Mouse (Mus musculus) intestine, postnatal 0 days (tissue): ENCODE measurements at regions not wholly inside any gene's neighbourhood (a gene's known extent, or its start where the extent isn't known, plus 50 kb on each side); places are given as distances from the start of the nearest gene placed in this dataset.

Experiments
- ATAC-seq: fragments of 200-750 bp; cut with Nextera tagmentation; 2 replicates; pipeline ENCODE4 v1.8.0; 2017; ENCODE audit warnings: mild to moderate bottlenecking, moderate TSS enrichment, moderate library complexity
- H3K27ac ChIP-seq: fragments of 300-500 bp; sonication (generic); 2 replicates; pipeline ENCODE4 v1.5.1; 2014; ENCODE audit warnings: mild to moderate bottlenecking, low read depth, low read length, moderate library complexity
- H3K27me3 ChIP-seq: fragments of 300-500 bp; sonication (generic); replicated peaks from 2 replicates; pipeline ENCODE4 v1.6.1; 2014; ENCODE audit warnings: low read length, mixed read lengths; ENCODE audit not compliant: control insufficient read depth, insufficient read depth
- H3K36me3 ChIP-seq: fragments of 300-500 bp; sonication (generic); 2 replicates; pipeline ENCODE4 v1.6.1; 2014; ENCODE audit warnings: mild to moderate bottlenecking, moderate library complexity; ENCODE audit not compliant: control insufficient read depth, insufficient read depth
- H3K4me1 ChIP-seq: fragments of 300-500 bp; sonication (generic); replicated peaks from 2 replicates; pipeline ENCODE4 v1.6.1; 2014; ENCODE audit warnings: antibody characterized with exemption, low read length, mixed read lengths; ENCODE audit not compliant: control insufficient read depth, insufficient read depth
- H3K4me2 ChIP-seq: fragments of 300-500 bp; sonication (generic); replicated peaks from 2 replicates; pipeline ENCODE4 v1.6.1; 2014; ENCODE audit warnings: low read depth, mild to moderate bottlenecking, moderate library complexity
- H3K4me3 ChIP-seq: fragments of 300-500 bp; sonication (generic); 2 replicates; pipeline ENCODE4 v1.5.1; 2014; ENCODE audit warnings: low read depth, low read length
- H3K9ac ChIP-seq: fragments of 300-500 bp; sonication (generic); 2 replicates; pipeline ENCODE4 v1.6.1; 2014; ENCODE audit warnings: mild to moderate bottlenecking, low read depth, low read length
- H3K9me3 ChIP-seq: fragments of 300-500 bp; sonication (generic); 2 replicates; pipeline ENCODE4 v1.6.1; 2016; ENCODE audit warnings: mixed run types; ENCODE audit not compliant: control insufficient read depth
- CTCF ChIP-seq: sonication (generic); IDR thresholded peaks from 2 replicates; pipeline ENCODE4 v1.5.1; 2016; ENCODE audit warnings: low read depth, mild to moderate bottlenecking, control low read depth, antibody characterized with exemption, moderate library complexity
- WGBS: fragments of 180-500 bp; shearing (Covaris S2); extraction: QIAGEN DNeasy Blood & Tissue Kit; methylation state at CpG from one replicate; pipeline ENCODE4 v1.1.7; 2014; 5-methylcytosine and 5-hydroxymethylcytosine counted together

DNA sequence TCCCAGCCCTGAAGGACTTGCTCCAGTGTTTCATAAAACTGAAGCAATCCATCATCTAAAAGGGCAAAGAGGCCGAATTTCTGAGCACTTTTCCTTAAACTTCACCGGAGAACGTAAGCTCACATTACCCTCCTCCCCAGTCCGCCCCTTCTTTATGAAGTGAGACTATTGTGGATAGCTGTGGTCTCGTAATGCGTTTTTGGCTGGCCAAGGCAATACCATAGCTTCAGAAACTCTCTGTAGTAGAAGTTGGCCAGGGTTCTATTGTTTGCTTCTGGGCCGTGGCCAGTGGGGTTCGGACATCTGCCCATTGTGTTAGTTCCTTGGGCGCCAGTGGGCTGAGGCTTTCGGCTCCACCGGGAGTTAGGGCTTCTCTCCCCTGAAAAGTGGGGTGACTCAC is 301.7 kb upstream of the Sox9 start:
- H3K4me2 ChIP-seq, result no peak overlapping the region
- no peaks in the 10 kb centered on the region for H3K36me3 ChIP-seq
- no peaks in the 10 kb centered on the region for H3K4me1 ChIP-seq
- no peaks in the 10 kb centered on the region for H3K27me3 ChIP-seq
- H3K27ac ChIP-seq, result no peak overlapping the region
- H3K9me3 ChIP-seq, result no peaks in the 10 kb centered on the region
- no peak overlapping the region for H3K9ac ChIP-seq
- ATAC-seq, result no peak
- no peak overlapping the region for H3K4me3 ChIP-seq
- no peak for TF ChIP-seq CTCF
- WGBS, result 83% methylated on average over 11 of the region's 11 CpGs

DNA sequence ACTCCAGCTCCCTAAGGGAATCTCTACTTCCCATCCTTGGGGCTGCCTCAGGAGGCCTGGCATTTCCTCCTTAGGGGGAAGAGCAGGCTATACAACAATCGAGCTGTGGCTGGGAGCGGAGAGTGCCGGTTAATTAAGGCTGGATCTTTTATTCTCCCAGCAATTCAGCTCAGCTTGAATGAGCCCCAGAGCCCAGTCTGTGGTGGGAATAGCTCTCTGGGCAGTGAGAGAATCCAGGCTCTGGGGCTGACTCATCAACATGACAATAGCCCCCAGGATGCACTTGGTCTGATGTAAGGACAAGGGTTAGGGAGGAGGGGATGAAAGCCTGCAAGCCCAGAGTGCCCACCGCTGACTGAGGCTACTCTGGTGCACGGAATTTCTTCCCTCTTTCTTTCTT is 280.2 kb upstream of the Sox9 start:
- H3K9ac ChIP-seq, result no peak overlapping the region
- no peak overlapping the region for H3K4me3 ChIP-seq
- WGBS, result 22% methylated on average over 5 of the region's 5 CpGs
- no peak overlapping the region for H3K4me2 ChIP-seq
- H3K36me3 ChIP-seq, result no peaks in the 10 kb centered on the region
- no peak overlapping the region for H3K27ac ChIP-seq
- TF ChIP-seq CTCF, result no peak
- ATAC-seq, result no peak
- H3K27me3 ChIP-seq, result no peaks in the 10 kb centered on the region
- H3K9me3 ChIP-seq, result no peaks in the 10 kb centered on the region
- H3K4me1 ChIP-seq, result no peaks in the 10 kb centered on the region

DNA sequence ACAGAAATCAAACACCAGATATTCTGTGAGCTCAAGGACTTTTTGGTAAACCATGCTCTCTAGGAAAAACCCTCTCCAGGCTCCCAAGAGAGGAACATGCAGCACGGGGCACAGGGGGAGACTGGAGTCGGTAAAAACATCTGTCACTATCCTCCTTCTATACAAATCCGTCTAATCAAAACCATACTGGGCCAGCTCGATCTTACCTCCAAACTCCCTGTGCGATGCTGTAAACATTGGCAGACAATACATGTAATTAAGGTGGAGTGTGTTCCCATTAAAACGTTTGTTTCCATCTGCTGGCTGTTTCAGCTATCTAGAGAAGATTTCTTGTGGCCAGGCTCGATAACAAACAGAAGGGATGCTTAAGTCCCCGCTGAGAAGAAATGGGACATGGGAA is 262.9 kb upstream of the Sox9 start:
- TF ChIP-seq CTCF, result no peak

DNA sequence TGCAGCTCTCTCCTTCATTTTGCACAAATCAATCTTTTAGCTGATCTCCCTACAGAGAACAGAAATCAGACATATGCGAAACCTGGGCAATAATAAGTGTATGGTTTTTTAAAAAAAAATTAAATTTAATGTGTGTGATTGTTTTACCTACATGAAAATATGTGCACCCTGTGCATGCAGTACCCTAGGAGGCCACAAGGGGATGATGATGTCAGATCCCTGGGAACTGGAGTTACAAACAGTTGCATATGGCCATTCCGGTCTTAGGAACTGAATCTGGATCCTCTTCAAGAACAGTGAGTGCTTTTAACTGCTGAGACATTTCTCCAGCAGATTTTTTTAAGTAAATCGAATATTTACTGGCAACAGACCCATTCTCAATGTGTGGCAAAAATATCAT is 257.0 kb upstream of the Sox9 start:
- 0 out of 2 replicates have a peak, but pooled peaks have one; percentile 9 for TF ChIP-seq CTCF
- Histone ChIP-seq H3K27ac (no peak overlapping the region), H3K4me3 (no peak overlapping the region), H3K4me2 (no peak overlapping the region), H3K27me3 (no peaks in the 10 kb centered on the region), H3K9ac (no peak overlapping the region), H3K9me3 (no peaks in the 10 kb centered on the region), H3K4me1 (no peaks in the 10 kb centered on the region), H3K36me3 (no peaks in the 10 kb centered on the region)
- ATAC-seq, result no peak
- 89% methylated on average over 3 of the region's 3 CpGs for WGBS

More for the DNA sequence above, 262.9 kb upstream of the Sox9 start:
- Histone ChIP-seq H3K27ac (no peak overlapping the region), H3K36me3 (no peaks in the 10 kb centered on the region), H3K4me1 (no peaks in the 10 kb centered on the region), H3K27me3 (no peaks in the 10 kb centered on the region), H3K4me3 (no peak overlapping the region), H3K4me2 (no peak overlapping the region), H3K9me3 (no peaks in the 10 kb centered on the region), H3K9ac (no peak overlapping the region)
- no peak for ATAC-seq
- 70% methylated on average over 8 of the region's 8 CpGs for WGBS

DNA sequence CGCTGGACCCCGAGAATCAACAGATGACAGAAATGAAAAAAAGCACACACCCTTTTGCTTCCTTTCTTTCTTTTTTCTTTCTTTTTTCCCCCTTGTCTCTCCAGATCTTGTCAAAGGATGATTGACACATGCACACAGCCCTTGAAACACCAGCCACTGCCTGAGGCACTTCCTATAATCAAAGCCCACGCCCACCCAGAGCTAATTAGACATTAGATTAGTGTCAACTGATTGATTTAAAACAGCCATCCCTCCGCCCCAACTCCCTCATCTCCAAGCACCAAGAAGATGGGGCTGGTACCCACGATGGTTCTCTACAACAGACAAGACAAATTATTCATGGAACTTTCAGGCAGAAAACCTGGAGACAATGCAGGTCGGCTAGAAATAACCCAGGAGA is 239.5 kb upstream of the Sox9 start:
- no peak overlapping the region for H3K9ac ChIP-seq
- no peak overlapping the region for H3K4me3 ChIP-seq
- no peaks in the 10 kb centered on the region for H3K27me3 ChIP-seq
- WGBS, result 49% methylated on average over 6 of the region's 6 CpGs
- no peak overlapping the region for H3K27ac ChIP-seq
- H3K9me3 ChIP-seq, result no peaks in the 10 kb centered on the region
- no peak for TF ChIP-seq CTCF
- H3K4me2 ChIP-seq, result no peak overlapping the region
- ATAC-seq, result no peak
- H3K36me3 ChIP-seq, result no peaks in the 10 kb centered on the region
- no peaks in the 10 kb centered on the region for H3K4me1 ChIP-seq

DNA sequence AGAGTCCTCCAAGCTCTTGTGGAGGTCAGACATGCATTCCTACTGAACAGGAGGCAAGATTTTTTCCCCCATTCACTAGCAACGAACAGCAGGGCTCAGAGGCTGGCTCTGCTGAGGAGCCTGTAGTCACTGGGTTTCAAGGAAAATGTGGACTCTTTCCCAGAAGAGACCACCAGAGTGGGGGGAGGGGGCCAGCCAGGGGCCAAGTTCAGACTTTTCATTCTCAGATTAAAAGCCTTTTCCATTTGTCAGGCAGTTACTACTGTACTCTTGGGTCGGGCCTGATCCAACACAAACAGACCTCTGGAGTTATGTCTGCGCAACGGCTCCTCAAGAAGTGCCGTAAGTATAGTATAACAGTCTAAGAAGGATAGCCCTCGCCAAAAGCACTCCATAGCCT is 238.6 kb upstream of the Sox9 start:
- Histone ChIP-seq H3K4me2 (no peak overlapping the region), H3K4me1 (no peaks in the 10 kb centered on the region), H3K27ac (no peak overlapping the region), H3K27me3 (no peaks in the 10 kb centered on the region), H3K9ac (no peak overlapping the region), H3K4me3 (no peak overlapping the region), H3K9me3 (no peaks in the 10 kb centered on the region), H3K36me3 (no peaks in the 10 kb centered on the region)
- TF ChIP-seq CTCF, result no peak
- 66% methylated on average over 6 of the region's 6 CpGs for WGBS
- no peak for ATAC-seq
